Mouse (Mus musculus) erythroblast, embryonic 14.5 days (primary cell): ENCODE data around the gene Trp53bp2. TPM values are rescaled to one million over a fixed set of nuclear protein-coding genes. Genes with fewer than 3 reads are reported as not detected.

Experiments
- H3K27me3 ChIP-seq: 2 replicates; pipeline ENCODE4 v1.6.1; 2012; ENCODE audit warnings: inconsistent platforms; ENCODE audit not compliant: control insufficient read depth
- H3K36me3 ChIP-seq: 2 replicates; pipeline ENCODE4 v1.6.1; 2012; ENCODE audit warnings: mild to moderate bottlenecking, inconsistent platforms; ENCODE audit not compliant: control insufficient read depth
- H3K4me1 ChIP-seq: 2 replicates; pipeline ENCODE4 v1.6.1; 2012; ENCODE audit warnings: inconsistent platforms; ENCODE audit not compliant: control insufficient read depth
- H3K4me3 ChIP-seq: replicated peaks from 2 replicates; pipeline ENCODE3; 2012; ENCODE audit warnings: moderate library complexity, mild to moderate bottlenecking, inconsistent platforms
- H3K9me3 ChIP-seq: 2 replicates; pipeline ENCODE4 v1.6.1; 2012; ENCODE audit warnings: low read length, inconsistent platforms, mixed read lengths; ENCODE audit not compliant: control insufficient read depth
- GATA1 ChIP-seq: IDR thresholded peaks from 2 replicates; pipeline ENCODE4 v1.6.1; 2012; ENCODE audit warnings: low read length, inconsistent platforms, mixed read lengths
- TAL1 ChIP-seq: IDR thresholded peaks from 3 replicates; pipeline ENCODE4 v1.6.1; 2012; ENCODE audit warnings: low read length, inconsistent platforms, mixed read lengths
- polyA plus RNA-seq: library from polyadenylated mRNA; stranded (reverse); fragments of >175 nt; gene quantifications from 2 replicates; pipeline ENCODE4 v1.2.3, GENCODE M21; 2012

Trp53bp2 gene
- polyA plus RNA-seq, 1 experiment, result 0.09 TPM

DNA sequence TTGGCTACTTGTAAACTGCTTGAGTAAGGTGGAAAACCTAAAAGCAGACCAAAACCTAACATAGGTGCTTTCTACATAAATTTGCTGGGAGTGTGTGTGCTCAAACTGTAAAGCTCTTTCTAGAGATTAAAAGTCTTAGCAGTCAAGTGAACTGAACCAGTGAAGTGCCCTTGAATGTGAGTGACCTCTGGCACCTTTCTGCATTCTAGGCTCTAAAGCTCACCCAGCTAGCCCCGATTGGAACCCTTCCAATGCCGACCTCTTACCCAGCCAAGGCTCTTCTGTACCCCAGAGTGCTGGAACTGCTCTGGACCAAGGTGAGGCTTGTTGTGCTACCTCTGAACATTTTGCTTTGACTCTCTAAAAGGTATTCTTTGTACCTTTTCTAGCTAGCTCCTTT, 35.1 kb downstream of the Trp53bp2 start:
- Histone ChIP-seq H3K9me3 (no peaks in the 10 kb centered on the region), H3K27me3 (no peaks in the 10 kb centered on the region), H3K4me3 (no peak overlapping the region), H3K4me1 (no peaks in the 10 kb centered on the region), H3K36me3 (peaks cover 33% of the 10 kb centered on the region)
- TF ChIP-seq GATA1, result no peak
- TF ChIP-seq TAL1, result no peak

GRCm38 (mm10) chr1:182448276-182449035, 39.5 kb downstream of the Trp53bp2 start:
- no peaks in the 10 kb centered on the region for H3K4me1 ChIP-seq
- H3K4me3 ChIP-seq, result no peak overlapping the region
- no peaks in the 10 kb centered on the region for H3K9me3 ChIP-seq
- no peak for TF ChIP-seq TAL1
- TF ChIP-seq GATA1, result no peak
- H3K27me3 ChIP-seq, result no peaks in the 10 kb centered on the region
- peaks cover 27% of the 10 kb centered on the region for H3K36me3 ChIP-seq

- H3K4me1 ChIP-seq, result no peaks in the 10 kb centered on the region
- no peak overlapping the region for H3K4me3 ChIP-seq
- H3K36me3 ChIP-seq, result peaks cover 22% of the 10 kb centered on the region
- no peaks in the 10 kb centered on the region for H3K27me3 ChIP-seq
- TF ChIP-seq GATA1 (no peak), TAL1 (no peak)
- H3K9me3 ChIP-seq, result no peaks in the 10 kb centered on the region
Observed at GRCm38 (mm10) chr1:182452473-182452872, 43.5 kb downstream of the Trp53bp2 start.

GRCm38 (mm10) chr1:182455080-182455479, 46.1 kb downstream of the Trp53bp2 start:
- Histone ChIP-seq H3K4me1 (no peaks in the 10 kb centered on the region), H3K27me3 (no peaks in the 10 kb centered on the region), H3K36me3 (peaks cover 18% of the 10 kb centered on the region), H3K9me3 (no peaks in the 10 kb centered on the region), H3K4me3 (no peak overlapping the region)
- TF ChIP-seq GATA1 (no peak), TAL1 (no peak)

- Histone ChIP-seq H3K4me3 (no peak overlapping the region), H3K36me3 (peaks cover 21% of the 10 kb centered on the region), H3K9me3 (no peaks in the 10 kb centered on the region), H3K27me3 (no peaks in the 10 kb centered on the region), H3K4me1 (no peaks in the 10 kb centered on the region)
- no peak for TF ChIP-seq TAL1
- TF ChIP-seq GATA1, result no peak
Observed at GRCm38 (mm10) chr1:182458556-182458955, 49.6 kb downstream of the Trp53bp2 start.

GRCm38 (mm10) chr1:182459436-182459835, 50.5 kb downstream of the Trp53bp2 start:
- no peaks in the 10 kb centered on the region for H3K27me3 ChIP-seq
- H3K9me3 ChIP-seq, result no peaks in the 10 kb centered on the region
- peaks cover 16% of the 10 kb centered on the region for H3K36me3 ChIP-seq
- no peaks in the 10 kb centered on the region for H3K4me1 ChIP-seq
- no peak overlapping the region for H3K4me3 ChIP-seq
- TF ChIP-seq GATA1 (no peak), TAL1 (no peak)

- no peak overlapping the region for H3K4me3 ChIP-seq
- H3K27me3 ChIP-seq, result no peaks in the 10 kb centered on the region
- no peaks in the 10 kb centered on the region for H3K9me3 ChIP-seq
- TF ChIP-seq GATA1, result no peak
- TF ChIP-seq TAL1, result no peak
- H3K4me1 ChIP-seq, result no peaks in the 10 kb centered on the region
- peaks cover 15% of the 10 kb centered on the region for H3K36me3 ChIP-seq
Observed at GRCm38 (mm10) chr1:182460291-182461244, 51.6 kb downstream of the Trp53bp2 start.

GRCm38 (mm10) chr1:182461261-182461660, 52.3 kb downstream of the Trp53bp2 start:
- Histone ChIP-seq H3K4me1 (no peaks in the 10 kb centered on the region), H3K4me3 (no peak overlapping the region), H3K9me3 (no peaks in the 10 kb centered on the region), H3K27me3 (no peaks in the 10 kb centered on the region), H3K36me3 (peaks cover 12% of the 10 kb centered on the region)
- TF ChIP-seq TAL1 (no peak), GATA1 (no peak)

GRCm38 (mm10) chr1:182461813-182462212, 52.8 kb downstream of the Trp53bp2 start:
- no peaks in the 10 kb centered on the region for H3K4me1 ChIP-seq
- TF ChIP-seq GATA1 (no peak), TAL1 (no peak)
- peaks cover 12% of the 10 kb centered on the region for H3K36me3 ChIP-seq
- H3K4me3 ChIP-seq, result no peak overlapping the region
- no peaks in the 10 kb centered on the region for H3K27me3 ChIP-seq
- H3K9me3 ChIP-seq, result no peaks in the 10 kb centered on the region
